Mouse (Mus musculus): ENCODE results near the gene Cdc14b. TPM values are rescaled to one million over a fixed set of nuclear protein-coding genes. Genes with fewer than 3 reads are reported as not detected.

Gene Cdc14b
- total and polyA plus RNA-seq, 3 experiments: 8.2 to 8.8 (median 8.7) TPM

GRCm38 (mm10) chr13:64185586-64185985, 89.5 kb downstream of the Cdc14b start:
- no peak for DNase-seq
- Histone ChIP-seq H3K27me3 (ENCODE audit: control insufficient read depth, insufficient read depth, low read length) (no peaks in the 10 kb centered on the region), H3K36me3 (ENCODE audit: control insufficient read depth, insufficient read depth, low read length) (no peaks in the 10 kb centered on the region), H3K27ac (no peak overlapping the region), H3K4me3 (no peak overlapping the region), H3K9ac (ENCODE audit: low read depth, low read length) (no peak overlapping the region), H3K79me2 (replicated peaks; ENCODE audit: control insufficient read depth, insufficient read depth, low read length) (no peaks in the 10 kb centered on the region), H3K4me1 (ENCODE audit: control insufficient read depth, insufficient read depth, low read length) (no peaks in the 10 kb centered on the region)
- TF ChIP-seq EP300 (IDR thresholded peaks at IDR 0.05; ENCODE audit: insufficient read depth, low read depth, low read length): no peak
- no peak for TF ChIP-seq CTCF (IDR thresholded peaks at IDR 0.05)
- no peak for TF ChIP-seq POLR2A (IDR thresholded peaks at IDR 0.05; ENCODE audit: insufficient read depth, low read depth, low read length)
- 89% methylated on average over 9 of the region's 9 CpGs for WGBS
- intact Hi-C loops (cut with DNase I): no loop called here

- 55% methylated on average over 7 of the region's 7 CpGs for WGBS
- intact Hi-C loops (cut with DNase I): no loop called here
- Histone ChIP-seq H3K27me3 (ENCODE audit: control insufficient read depth, insufficient read depth, low read length) (no peaks in the 10 kb centered on the region), H3K9ac (ENCODE audit: low read depth, low read length) (no peak overlapping the region), H3K4me1 (ENCODE audit: control insufficient read depth, insufficient read depth, low read length) (no peaks in the 10 kb centered on the region), H3K27ac (no peak overlapping the region), H3K4me3 (no peak overlapping the region), H3K79me2 (replicated peaks; ENCODE audit: control insufficient read depth, insufficient read depth, low read length) (no peaks in the 10 kb centered on the region), H3K36me3 (ENCODE audit: control insufficient read depth, insufficient read depth, low read length) (no peaks in the 10 kb centered on the region)
- no peak for DNase-seq
- no peak for TF ChIP-seq POLR2A (IDR thresholded peaks at IDR 0.05; ENCODE audit: insufficient read depth, low read depth, low read length)
- no peak for TF ChIP-seq CTCF (IDR thresholded peaks at IDR 0.05)
- no peak for TF ChIP-seq EP300 (IDR thresholded peaks at IDR 0.05; ENCODE audit: insufficient read depth, low read depth, low read length)
Observed at GRCm38 (mm10) chr13:64185176-64185575, 89.9 kb downstream of the Cdc14b start.

GRCm38 (mm10) chr13:64184361-64184760, 90.7 kb downstream of the Cdc14b start:
- Histone ChIP-seq H3K27ac (no peak overlapping the region), H3K9ac (ENCODE audit: low read depth, low read length) (no peak overlapping the region), H3K27me3 (ENCODE audit: control insufficient read depth, insufficient read depth, low read length) (no peaks in the 10 kb centered on the region), H3K4me3 (no peak overlapping the region), H3K4me1 (ENCODE audit: control insufficient read depth, insufficient read depth, low read length) (no peaks in the 10 kb centered on the region), H3K36me3 (ENCODE audit: control insufficient read depth, insufficient read depth, low read length) (no peaks in the 10 kb centered on the region), H3K79me2 (replicated peaks; ENCODE audit: control insufficient read depth, insufficient read depth, low read length) (no peaks in the 10 kb centered on the region)
- TF ChIP-seq POLR2A (IDR thresholded peaks at IDR 0.05; ENCODE audit: insufficient read depth, low read depth, low read length): no peak
- TF ChIP-seq EP300 (IDR thresholded peaks at IDR 0.05; ENCODE audit: insufficient read depth, low read depth, low read length): no peak
- no peak for TF ChIP-seq CTCF (IDR thresholded peaks at IDR 0.05)
- DNase-seq: no peak
- WGBS: 66% methylated on average over 10 of the region's 10 CpGs
- intact Hi-C loops (cut with DNase I): loop anchor here (5.0 kb wide), 1 partner anchor 253 kb away; no protein-coding TSS in a partner anchor

- no peaks in the 10 kb centered on the region for H3K36me3 ChIP-seq (ENCODE audit: control insufficient read depth, insufficient read depth, low read length)
- intact Hi-C loops (cut with DNase I): loop anchor here (5.0 kb wide), 1 partner anchor 254 kb away; no protein-coding TSS in a partner anchor
- DNase-seq: no peak
- H3K4me1 ChIP-seq (ENCODE audit: control insufficient read depth, insufficient read depth, low read length): no peaks in the 10 kb centered on the region
- TF ChIP-seq POLR2A (IDR thresholded peaks at IDR 0.05; ENCODE audit: insufficient read depth, low read depth, low read length) (no peak), CTCF (IDR thresholded peaks at IDR 0.05) (no peak), EP300 (IDR thresholded peaks at IDR 0.05; ENCODE audit: insufficient read depth, low read depth, low read length) (no peak)
- no peak overlapping the region for H3K27ac ChIP-seq
- no peak overlapping the region for H3K4me3 ChIP-seq
- H3K27me3 ChIP-seq (ENCODE audit: control insufficient read depth, insufficient read depth, low read length): no peaks in the 10 kb centered on the region
- no peak overlapping the region for H3K9ac ChIP-seq (ENCODE audit: low read depth, low read length)
- WGBS: 83% methylated on average over 4 of the region's 4 CpGs
- H3K79me2 ChIP-seq (replicated peaks; ENCODE audit: control insufficient read depth, insufficient read depth, low read length): no peaks in the 10 kb centered on the region
Observed at GRCm38 (mm10) chr13:64183583-64183982, 91.5 kb downstream of the Cdc14b start.

- Histone ChIP-seq H3K36me3 (ENCODE audit: control insufficient read depth, insufficient read depth, low read length) (no peaks in the 10 kb centered on the region), H3K4me1 (ENCODE audit: control insufficient read depth, insufficient read depth, low read length) (no peaks in the 10 kb centered on the region), H3K9ac (ENCODE audit: low read depth, low read length) (no peak overlapping the region), H3K27ac (no peak overlapping the region), H3K27me3 (ENCODE audit: control insufficient read depth, insufficient read depth, low read length) (no peaks in the 10 kb centered on the region), H3K79me2 (replicated peaks; ENCODE audit: control insufficient read depth, insufficient read depth, low read length) (no peaks in the 10 kb centered on the region), H3K4me3 (no peak overlapping the region)
- intact Hi-C loops (cut with DNase I): loop anchor here (5.0 kb wide), 1 partner anchor 255 kb away; no protein-coding TSS in a partner anchor
- DNase-seq: no peak
- TF ChIP-seq POLR2A (IDR thresholded peaks at IDR 0.05; ENCODE audit: insufficient read depth, low read depth, low read length): no peak
- TF ChIP-seq CTCF (IDR thresholded peaks at IDR 0.05): no peak
- TF ChIP-seq EP300 (IDR thresholded peaks at IDR 0.05; ENCODE audit: insufficient read depth, low read depth, low read length): no peak
- 55% methylated on average over 2 of the region's 2 CpGs for WGBS
Observed at GRCm38 (mm10) chr13:64182091-64182490, 93.0 kb downstream of the Cdc14b start.

GRCm38 (mm10) chr13:64180888-64181287, 94.2 kb downstream of the Cdc14b start:
- intact Hi-C loops (cut with DNase I): loop anchor here (1.0 to 5.0 kb wide), 2 partner anchors 125 to 256 kb away; no protein-coding TSS in a partner anchor
- Histone ChIP-seq H3K4me1 (ENCODE audit: control insufficient read depth, insufficient read depth, low read length) (no peaks in the 10 kb centered on the region), H3K36me3 (ENCODE audit: control insufficient read depth, insufficient read depth, low read length) (no peaks in the 10 kb centered on the region), H3K27me3 (ENCODE audit: control insufficient read depth, insufficient read depth, low read length) (no peaks in the 10 kb centered on the region), H3K27ac (no peak overlapping the region), H3K79me2 (replicated peaks; ENCODE audit: control insufficient read depth, insufficient read depth, low read length) (no peaks in the 10 kb centered on the region), H3K4me3 (no peak overlapping the region), H3K9ac (ENCODE audit: low read depth, low read length) (no peak overlapping the region)
- TF ChIP-seq EP300 (IDR thresholded peaks at IDR 0.05; ENCODE audit: insufficient read depth, low read depth, low read length): no peak
- TF ChIP-seq CTCF (IDR thresholded peaks at IDR 0.05): peak; percentile 90
- no peak for TF ChIP-seq POLR2A (IDR thresholded peaks at IDR 0.05; ENCODE audit: insufficient read depth, low read depth, low read length)
- DNase-seq: no peak
- WGBS: 85% methylated on average over 3 of the region's 3 CpGs
